Mouse (Mus musculus): ENCODE results near the gene Itgad. TPM values are rescaled to one million over a fixed set of nuclear protein-coding genes. Genes with fewer than 3 reads are reported as not detected.

Gene Itgad
- total RNA-seq, 2 experiments from 2014 or later: 0.25 TPM; not detected in 1

Other genes with a start within 250 kb of the Itgad start
- 18.1 and 30.6 TPM in 2 replicates for gene Kat8, start 241.9 kb upstream of the Itgad start, total RNA-seq (2015)
- 23.7 and 30.4 TPM in 2 replicates for gene Kat8, start 241.9 kb upstream of the Itgad start, total RNA-seq (2017)
- not detected in 2 replicates for gene Prss8, start 224.3 kb upstream of the Itgad start, total RNA-seq (2015)
- not detected in 2 replicates for gene Prss8, start 224.3 kb upstream of the Itgad start, total RNA-seq (2017)
- gene Prss36, start 207.7 kb upstream of the Itgad start, total RNA-seq (2015): 1.5 and 2.3 TPM in 2 replicates
- 0.75 and 7.2 TPM in 2 replicates for gene Prss36, start 207.7 kb upstream of the Itgad start, total RNA-seq (2017)
- gene Fus, start 186.9 kb upstream of the Itgad start, total RNA-seq (2015): 180 and 190 TPM in 2 replicates
- gene Fus, start 186.9 kb upstream of the Itgad start, total RNA-seq (2017): 27.2 and 49.5 TPM in 2 replicates
- 142 and 147 TPM in 2 replicates for gene Pycard, start 160.5 kb upstream of the Itgad start, total RNA-seq (2015)
- 20.8 and 26.9 TPM in 2 replicates for gene Pycard, start 160.5 kb upstream of the Itgad start, total RNA-seq (2017)
- not detected in 2 replicates for gene Trim72, start 150.4 kb upstream of the Itgad start, total RNA-seq (2015)
- gene Trim72, start 150.4 kb upstream of the Itgad start, total RNA-seq (2017): not detected in 2 replicates
- gene Itgam, start 91.7 kb upstream of the Itgad start, total RNA-seq (2015): 23.6 and 24.3 TPM in 2 replicates
- 28.0 and 34.9 TPM in 2 replicates for gene Itgam, start 91.7 kb upstream of the Itgad start, total RNA-seq (2017)
- 0.05 TPM in 1 of 2 replicates, not detected in the other for gene Gm49368, start 91.7 kb upstream of the Itgad start, total RNA-seq (2015)
- gene Gm49368, start 91.7 kb upstream of the Itgad start, total RNA-seq (2017): not detected in 2 replicates
- 0.32 and 0.76 TPM in 2 replicates for gene Itgax, start 24.8 kb upstream of the Itgad start, total RNA-seq (2015)
- gene Itgax, start 24.8 kb upstream of the Itgad start, total RNA-seq (2017): 0.67 and 0.68 TPM in 2 replicates
- gene Cox6a2, start 52.0 kb downstream of the Itgad start, total RNA-seq (2015): 0.76 and 4.8 TPM in 2 replicates
- gene Cox6a2, start 52.0 kb downstream of the Itgad start, total RNA-seq (2017): 0.21 and 1.3 TPM in 2 replicates
- 6.9 and 7.1 TPM in 2 replicates for gene Armc5, start 83.0 kb downstream of the Itgad start, total RNA-seq (2015)
- 9.5 and 11.8 TPM in 2 replicates for gene Armc5, start 83.0 kb downstream of the Itgad start, total RNA-seq (2017)
- 4.3 TPM in 2 replicates for gene 9130023H24Rik, start 83.7 kb downstream of the Itgad start, total RNA-seq (2015)
- gene 9130023H24Rik, start 83.7 kb downstream of the Itgad start, total RNA-seq (2017): 4.7 and 7.2 TPM in 2 replicates
- gene Tgfb1i1, start 92.4 kb downstream of the Itgad start, total RNA-seq (2015): 0.44 and 0.54 TPM in 2 replicates
- gene Tgfb1i1, start 92.4 kb downstream of the Itgad start, total RNA-seq (2017): not detected in 2 replicates
- gene Slc5a2, start 111.3 kb downstream of the Itgad start, total RNA-seq (2015): not detected in 2 replicates
- not detected in 2 replicates for gene Slc5a2, start 111.3 kb downstream of the Itgad start, total RNA-seq (2017)
- 34.2 and 39.5 TPM in 2 replicates for gene BC017158, start 143.8 kb downstream of the Itgad start, total RNA-seq (2015)
- gene BC017158, start 143.8 kb downstream of the Itgad start, total RNA-seq (2017): 20.5 and 25.3 TPM in 2 replicates